Mouse (Mus musculus) intestine, embryonic 14.5 days (tissue): ENCODE measurements around the gene Klhl23. TPM values are rescaled to one million over a fixed set of nuclear protein-coding genes. Genes with fewer than 3 reads are reported as not detected.

Experiments used
- ATAC-seq: fragments of 200-750 bp; cut with Nextera tagmentation; replicated peaks from 2 replicates; pipeline ENCODE4 v1.8.0; 2017; ENCODE audit warnings: low read depth, moderate number of reproducible peaks, moderate TSS enrichment, moderate library complexity; ENCODE audit not compliant: low FRiP score, low TSS enrichment
- DNase-seq: peaks from one replicate; pipeline ENCODE4 v3.0.0-alpha.2; 2018; ENCODE audit warnings: low spot score
- H3K27ac ChIP-seq: fragments of 300-500 bp; sonication (generic); 2 replicates; pipeline ENCODE4 v1.5.1; 2014; ENCODE audit warnings: low read depth, mild to moderate bottlenecking, control low read depth
- H3K27me3 ChIP-seq: fragments of 300-500 bp; sonication (generic); replicated peaks from 2 replicates; pipeline ENCODE4 v1.6.1; 2014; ENCODE audit warnings: low read length, control low read depth; ENCODE audit not compliant: control insufficient read depth, insufficient read depth
- H3K36me3 ChIP-seq: fragments of 300-500 bp; sonication (generic); 2 replicates; pipeline ENCODE4 v1.6.1; 2014; ENCODE audit warnings: low read length, control low read depth; ENCODE audit not compliant: control insufficient read depth, insufficient read depth
- H3K4me1 ChIP-seq: fragments of 300-500 bp; sonication (generic); replicated peaks from 2 replicates; pipeline ENCODE4 v1.6.1; 2014; ENCODE audit warnings: low read length, control low read depth, mixed read lengths; ENCODE audit not compliant: control insufficient read depth, insufficient read depth
- H3K4me2 ChIP-seq: fragments of 300-500 bp; sonication (generic); 2 replicates; pipeline ENCODE4 v1.6.1; 2014; ENCODE audit warnings: low read length
- H3K4me3 ChIP-seq: fragments of 300-500 bp; sonication (generic); 2 replicates; pipeline ENCODE4 v1.5.1; 2014; ENCODE audit warnings: low read depth, low read length, control low read depth, mixed read lengths
- H3K9ac ChIP-seq: fragments of 300-500 bp; sonication (generic); 2 replicates; pipeline ENCODE4 v1.6.1; 2014; ENCODE audit warnings: mild to moderate bottlenecking, low read length
- H3K9me3 ChIP-seq: fragments of 300-500 bp; sonication (generic); 2 replicates; pipeline ENCODE4 v1.6.1; 2016; ENCODE audit warnings: low read length, control low read depth; ENCODE audit not compliant: control insufficient read depth
- WGBS: fragments of 180-500 bp; shearing (Covaris S2); extraction: QIAGEN DNeasy Blood & Tissue Kit; methylation state at CpG from one replicate; pipeline ENCODE4 v1.1.7; 2014; 5-methylcytosine and 5-hydroxymethylcytosine counted together
- polyA plus RNA-seq: library from polyadenylated mRNA; unstranded; fragments of >200 nt; fragmentation: Nextera tagmentation; extraction: Ambion mirVana; gene quantifications from 2 replicates; pipeline ENCODE4 v1.2.1, GENCODE M21; 2014

Klhl23 gene
- polyA plus RNA-seq, 1 experiment from 2014 or later = 38.4 TPM

DNA sequence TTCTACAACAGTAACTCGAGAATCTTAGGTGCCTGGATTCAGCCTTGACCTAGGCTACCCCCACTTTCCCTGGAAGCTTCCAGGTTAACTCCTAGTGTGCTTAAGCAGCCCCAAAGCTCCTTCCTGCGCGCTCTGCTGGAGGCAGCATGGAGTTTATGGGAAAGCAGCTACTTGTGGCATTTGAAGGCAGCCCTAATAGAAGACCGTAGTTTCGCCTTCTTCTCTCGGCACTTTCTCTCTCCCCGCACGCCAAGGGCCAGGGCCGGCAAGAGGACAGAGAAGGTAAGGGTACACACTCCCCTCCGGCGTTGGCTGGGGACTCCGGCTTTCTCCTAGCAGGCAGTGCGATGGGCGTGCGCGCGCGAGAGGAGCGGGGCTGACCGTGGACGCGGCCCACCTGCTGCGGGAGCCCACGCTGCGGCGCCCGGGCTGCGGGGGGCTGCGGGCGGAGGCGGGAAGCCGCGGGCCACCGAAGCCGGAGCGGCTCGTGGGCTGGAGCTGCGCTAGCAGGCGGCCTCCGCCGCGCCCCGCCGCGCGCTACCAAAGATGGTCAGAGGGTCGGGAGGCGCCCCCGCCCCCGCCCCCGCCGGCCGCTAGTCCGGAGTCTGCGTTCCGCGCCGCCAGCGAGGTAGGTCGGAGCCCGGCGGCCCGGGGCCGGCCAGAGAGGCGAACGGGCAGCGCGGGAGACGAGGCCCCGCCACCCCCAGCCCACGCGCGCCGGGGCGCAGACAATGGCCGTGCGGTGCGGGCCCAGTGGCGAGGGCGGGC is 801 bp downstream of the Klhl23 start:
- H3K4me2 ChIP-seq = peak overlapping the region; percentile 84

DNA sequence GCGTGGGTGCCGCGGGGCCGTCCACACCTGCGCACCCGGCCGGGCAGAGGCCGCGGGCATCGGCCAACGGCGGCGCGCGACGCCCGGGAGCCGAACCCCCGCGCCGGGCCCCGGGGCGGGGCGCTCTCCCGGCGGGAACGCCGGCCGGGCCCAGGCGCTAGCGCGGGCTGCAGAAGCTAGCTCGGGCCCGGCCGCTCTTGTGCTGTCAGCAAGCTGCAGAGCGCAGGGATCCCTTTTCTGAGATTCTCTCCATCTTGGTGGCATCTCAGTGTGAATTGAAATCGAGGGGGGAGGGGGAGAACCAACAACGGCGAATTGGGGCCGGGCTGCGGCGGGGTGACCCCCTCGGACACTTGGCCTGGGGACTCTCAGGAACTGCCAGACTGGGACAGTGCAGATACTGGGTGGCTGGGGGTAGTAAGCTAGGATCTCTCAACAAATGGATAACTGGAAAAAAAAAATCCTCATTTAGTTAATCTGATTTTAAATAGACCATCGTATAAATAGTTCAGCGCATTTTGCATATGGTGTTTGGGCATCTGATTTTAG is 1.5 kb downstream of the Klhl23 start:
- peak overlapping the region; percentile 59 for H3K4me3 ChIP-seq
- H3K27me3 ChIP-seq = no peaks in the 10 kb centered on the region
- ATAC-seq (peak; percentile 80), DNase-seq (peak; percentile 82)
- peak overlapping the region; percentile 84 for H3K4me2 ChIP-seq
- WGBS = 2% methylated on average over 44 of the region's 45 CpGs
- H3K9me3 ChIP-seq = no peaks in the 10 kb centered on the region
- peak overlapping the region; percentile 97 for H3K27ac ChIP-seq
- H3K4me1 ChIP-seq = peaks cover 8% of the 10 kb centered on the region; the same call in 1 of the 2 replicates
- 0 out of 2 replicates have a peak, but pooled peaks cover 10% of the 10 kb centered on the region for H3K36me3 ChIP-seq
- peak overlapping the region; percentile 88 for H3K9ac ChIP-seq

More for the DNA sequence above, 801 bp downstream of the Klhl23 start:
- under 1% methylated on average over 72 of the region's 80 CpGs for WGBS
- no peaks in the 10 kb centered on the region for H3K27me3 ChIP-seq
- H3K4me1 ChIP-seq = peaks cover 8% of the 10 kb centered on the region; the same call in 1 of the 2 replicates
- peak overlapping the region; percentile 88 for H3K9ac ChIP-seq
- peak overlapping the region; percentile 59 for H3K4me3 ChIP-seq
- H3K27ac ChIP-seq = peak overlapping the region; percentile 97
- ATAC-seq (peak; percentile 84), DNase-seq (peak; percentile 88)
- 0 out of 2 replicates have a peak, but pooled peaks cover 10% of the 10 kb centered on the region for H3K36me3 ChIP-seq
- no peaks in the 10 kb centered on the region for H3K9me3 ChIP-seq

DNA sequence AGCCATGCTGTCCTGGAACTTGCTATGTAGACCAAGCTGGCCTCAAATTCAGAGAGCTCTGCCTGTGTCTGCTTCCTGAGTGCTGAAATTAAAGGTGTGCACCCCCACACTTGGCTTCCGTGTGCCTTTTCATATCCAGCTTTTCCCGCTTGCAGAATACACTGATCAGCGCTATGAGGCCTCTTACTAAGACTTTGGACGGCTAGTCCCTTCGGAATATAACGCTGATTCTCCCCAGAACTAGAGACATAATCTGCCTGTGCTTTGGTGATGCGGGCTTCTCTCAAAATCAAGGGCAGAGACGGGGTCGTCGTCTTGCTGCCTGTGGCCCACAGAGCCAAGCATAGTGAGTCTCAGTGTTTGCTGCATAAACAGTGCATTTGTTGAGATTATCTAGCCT is 4.2 kb downstream of the Klhl23 start:
- DNase-seq (no peak), ATAC-seq (no peak)
- Histone ChIP-seq H3K27ac (peak overlapping the region; percentile 14; the same call in 1 of the 2 replicates), H3K4me2 (no peak overlapping the region), H3K27me3 (no peaks in the 10 kb centered on the region), H3K36me3 (peaks cover 22% of the 10 kb centered on the region), H3K4me1 (peaks cover 8% of the 10 kb centered on the region; the same call in 1 of the 2 replicates), H3K9me3 (no peaks in the 10 kb centered on the region), H3K4me3 (no peak overlapping the region), H3K9ac (no peak overlapping the region)
- 70% methylated on average over 10 of the region's 10 CpGs for WGBS

DNA sequence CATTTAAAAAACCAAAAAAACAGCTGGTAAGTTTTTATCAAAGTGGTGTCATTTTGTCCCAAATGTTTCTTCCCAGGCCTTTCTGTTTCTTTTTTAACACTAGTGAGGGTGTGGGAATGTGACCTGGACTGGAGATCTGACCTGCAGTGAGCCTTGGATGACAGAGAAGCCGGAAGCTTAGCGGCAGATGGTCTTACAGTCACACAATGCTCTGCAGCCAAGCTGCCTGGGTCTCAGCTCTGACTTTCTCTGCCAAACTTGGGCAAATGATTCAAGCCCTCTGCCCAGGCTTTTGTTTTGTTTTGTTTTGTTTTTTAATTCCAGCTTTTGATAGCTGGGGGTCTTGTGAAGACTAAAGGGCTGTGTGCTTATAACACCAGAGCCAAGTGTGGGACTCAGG is 4.6 kb downstream of the Klhl23 start:
- DNase-seq (no peak), ATAC-seq (no peak)
- Histone ChIP-seq H3K27ac (no peak overlapping the region; the same call in 1 of the 2 replicates), H3K27me3 (no peaks in the 10 kb centered on the region), H3K9me3 (no peaks in the 10 kb centered on the region), H3K9ac (no peak overlapping the region), H3K4me1 (peaks cover 8% of the 10 kb centered on the region; the same call in 1 of the 2 replicates), H3K4me3 (no peak overlapping the region), H3K36me3 (peaks cover 26% of the 10 kb centered on the region), H3K4me2 (no peak overlapping the region)
- 58% methylated on average over 2 of the region's 2 CpGs for WGBS

DNA sequence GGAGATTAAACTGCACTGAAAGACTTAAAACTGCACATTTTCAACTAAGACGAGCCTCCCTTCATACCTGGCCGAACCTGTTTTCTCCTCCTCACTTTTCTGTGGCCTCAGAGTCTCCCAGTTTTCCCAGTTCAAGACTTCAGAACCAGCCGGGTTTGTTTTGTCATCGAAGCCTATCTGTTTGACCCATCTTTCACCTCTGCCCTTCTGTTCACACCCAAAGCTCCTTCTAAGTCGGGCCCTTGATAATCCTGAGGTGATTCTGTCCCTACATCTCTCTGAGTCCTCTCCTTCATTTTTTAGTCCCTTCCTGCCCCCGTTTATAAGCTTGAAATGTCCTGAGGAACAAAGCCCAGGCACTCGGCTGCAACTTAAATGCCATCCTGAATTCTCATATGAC is 6.3 kb downstream of the Klhl23 start:
- Histone ChIP-seq H3K4me3 (no peak overlapping the region), H3K36me3 (peaks cover 29% of the 10 kb centered on the region), H3K9me3 (no peaks in the 10 kb centered on the region), H3K27me3 (no peaks in the 10 kb centered on the region), H3K4me1 (peaks cover 4% of the 10 kb centered on the region; the same call in 1 of the 2 replicates), H3K27ac (no peak overlapping the region), H3K4me2 (no peak overlapping the region), H3K9ac (no peak overlapping the region)
- 23% methylated on average over 7 of the region's 7 CpGs for WGBS
- no peak for DNase-seq
- ATAC-seq = no peak

DNA sequence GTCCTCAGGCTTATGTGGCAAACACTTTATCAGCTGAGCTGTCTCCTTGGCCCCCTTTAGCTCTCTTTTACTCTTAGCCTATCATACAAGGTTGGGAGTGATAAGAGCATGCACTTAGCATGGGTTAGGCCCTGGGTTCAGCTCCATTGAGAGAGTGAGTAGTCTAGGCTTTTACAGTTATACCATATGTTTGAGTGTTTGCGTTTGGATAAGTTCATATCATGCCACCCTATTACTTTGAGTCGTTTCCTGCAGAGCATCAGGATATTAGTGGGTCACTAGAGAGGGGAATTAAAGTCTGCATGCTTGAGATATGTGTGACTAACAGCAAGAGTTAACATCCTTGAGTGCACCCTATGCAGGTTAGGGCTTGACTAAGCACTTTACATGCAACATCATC is 7.9 kb downstream of the Klhl23 start:
- no peak for ATAC-seq
- WGBS = 93% methylated on average over 2 of the region's 2 CpGs
- peak; percentile 7 for DNase-seq

DNA sequence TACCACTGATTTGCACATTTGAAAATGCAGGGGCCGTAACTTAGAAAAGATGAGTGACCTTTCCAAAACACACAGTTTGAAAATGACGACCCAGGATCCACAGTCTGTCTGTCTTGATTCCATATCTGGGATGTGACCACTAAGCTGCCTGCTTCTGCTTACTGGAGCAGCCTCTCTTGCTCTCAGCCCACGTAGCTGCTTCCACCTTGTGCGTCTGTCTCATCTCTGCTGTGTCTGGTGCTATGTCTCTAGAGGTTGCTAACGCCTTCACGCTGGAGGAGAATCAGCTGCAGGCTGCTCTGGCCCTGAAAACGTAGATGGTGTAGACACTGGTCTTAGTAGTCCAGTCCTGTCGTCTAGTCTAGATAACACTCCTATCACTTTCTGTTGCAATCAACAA is 8.4 kb downstream of the Klhl23 start:
- Histone ChIP-seq H3K36me3 (peaks cover 40% of the 10 kb centered on the region), H3K4me1 (peaks cover under 1% of the 10 kb centered on the region; the same call in 1 of the 2 replicates), H3K27ac (no peak overlapping the region), H3K4me3 (no peak overlapping the region), H3K27me3 (no peaks in the 10 kb centered on the region), H3K4me2 (no peak overlapping the region), H3K9me3 (no peaks in the 10 kb centered on the region), H3K9ac (no peak overlapping the region)
- 89% methylated on average over 8 of the region's 8 CpGs for WGBS
- no peak for DNase-seq
- no peak for ATAC-seq

More for the DNA sequence above, 7.9 kb downstream of the Klhl23 start:
- Histone ChIP-seq H3K27ac (no peak overlapping the region), H3K4me1 (peaks cover 4% of the 10 kb centered on the region; the same call in 1 of the 2 replicates), H3K9ac (no peak overlapping the region), H3K27me3 (no peaks in the 10 kb centered on the region), H3K4me3 (no peak overlapping the region), H3K9me3 (no peaks in the 10 kb centered on the region), H3K4me2 (no peak overlapping the region), H3K36me3 (peaks cover 40% of the 10 kb centered on the region)

DNA sequence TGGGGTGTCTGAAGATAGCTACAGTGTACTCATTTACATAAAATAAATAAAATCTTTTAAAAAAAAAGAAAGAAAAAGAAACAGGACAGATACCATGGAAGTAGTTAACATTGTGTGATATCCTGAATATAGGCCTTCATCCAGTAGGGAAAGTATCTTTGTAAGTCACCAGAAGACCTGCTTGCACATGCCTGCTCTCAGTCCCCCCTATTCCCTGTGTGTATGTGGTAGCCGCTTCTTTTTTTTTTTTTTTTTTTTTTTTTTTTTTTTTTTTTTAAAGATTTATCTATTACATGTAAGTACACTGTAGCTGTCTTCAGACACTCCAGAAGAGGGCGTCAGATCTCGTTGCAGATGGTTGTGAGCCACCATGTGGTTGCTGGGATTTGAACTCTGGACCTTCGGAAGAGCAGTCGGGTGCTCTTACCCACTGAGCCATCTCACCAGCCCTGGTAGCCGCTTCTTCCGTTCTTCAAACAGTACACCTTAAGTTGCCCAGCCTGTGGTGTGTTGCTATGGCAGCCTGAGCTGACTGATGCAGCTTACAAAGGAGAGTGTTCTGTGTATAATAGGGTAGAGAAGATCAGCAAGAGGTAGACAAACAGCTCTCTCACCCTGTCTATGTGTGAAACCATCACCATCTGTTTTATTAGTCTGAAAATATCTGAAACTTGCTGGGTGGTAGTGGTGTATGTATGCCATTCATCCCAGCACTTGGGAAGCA is 15.7 kb downstream of the Klhl23 start:
- Histone ChIP-seq H3K4me1 (no peaks in the 10 kb centered on the region), H3K4me3 (no peak overlapping the region), H3K27me3 (no peaks in the 10 kb centered on the region), H3K4me2 (no peak overlapping the region), H3K9ac (no peak overlapping the region), H3K9me3 (no peaks in the 10 kb centered on the region), H3K36me3 (peaks cover 41% of the 10 kb centered on the region), H3K27ac (no peak overlapping the region)
- WGBS = 78% methylated on average over 7 of the region's 7 CpGs
- ATAC-seq = no peak
- DNase-seq = no peak
